Comparison of ENCODE assay signal across 12 mouse cellular contexts in genomic region chr11:89134211-89134610, GRCm38 (mm10).
"Had no signal": no experiment of that assay in that cellular context is flagged by ENCODE, and none has a peak within 500 bp of the region (broad histone marks: within the 10 kb centered on the region; RNA-seq: fewer than 3 reads in every experiment).

No protein-coding gene starts in this region.

- DNase-seq: left cerebral cortex, postnatal 4 days; liver; liver, embryonic 13.5 days; liver, postnatal 0 days; lung, adult 18-20 months; lung, adult 2 months; lung, embryonic 14.5 days; lung, postnatal 10 days; lung, postnatal 14 days; lung, postnatal 36 days; lung, postnatal 4 days; midbrain, embryonic 14.5 days had no signal
